ENCODE assay signal across 10 mouse cellular contexts in genomic region chr12:69781935-69782650, GRCm38 (mm10). TPM values are rescaled to one million over a fixed set of nuclear protein-coding genes. Genes with fewer than 3 reads are reported as not detected.
DNase-seq lines count a peak whose midpoint lies in the region; ATAC-seq lines count a peak whose summit lies in the region.
"Had no signal": no experiment of that assay in that cellular context is flagged by ENCODE, and none has a peak within 500 bp of the region (broad histone marks: within the 10 kb centered on the region; RNA-seq: fewer than 3 reads in every experiment).

No protein-coding gene starts in this region.

- no peak overlapping the region for H3K4me3 ChIP-seq in forebrain, embryonic 11.5 days (ENCODE audit: low read depth, low read length)
- no peak overlapping the region for H3K4me3 ChIP-seq in forebrain, embryonic 13.5 days
- H3K4me3 ChIP-seq in liver, embryonic 15.5 days (replicated peaks), result peak overlapping the region; percentile 21

- no peaks in the 10 kb centered on the region for H3K27me3 ChIP-seq in forebrain, embryonic 11.5 days (ENCODE audit: control insufficient read depth, insufficient read depth, low read length)
- no peaks in the 10 kb centered on the region for H3K27me3 ChIP-seq in forebrain, embryonic 13.5 days
- 0 out of 2 replicates have a peak, but pooled peaks cover 7% of the 10 kb centered on the region for H3K27me3 ChIP-seq in liver, embryonic 15.5 days

- no peaks in the 10 kb centered on the region for H3K36me3 ChIP-seq in forebrain, embryonic 11.5 days (ENCODE audit: control insufficient read depth, insufficient read depth, low read length)
- no peaks in the 10 kb centered on the region for H3K36me3 ChIP-seq in forebrain, embryonic 13.5 days (ENCODE audit: poor library complexity, severe bottlenecking)
- no peaks in the 10 kb centered on the region for H3K36me3 ChIP-seq in liver, embryonic 15.5 days (replicated peaks)

- no peaks in the 10 kb centered on the region for H3K4me1 ChIP-seq in forebrain, embryonic 11.5 days (replicated peaks; ENCODE audit: control insufficient read depth, insufficient read depth, low read length)
- no peaks in the 10 kb centered on the region for H3K4me1 ChIP-seq in forebrain, embryonic 13.5 days
- H3K4me1 ChIP-seq in liver, embryonic 15.5 days (replicated peaks), result peaks cover 74% of the 10 kb centered on the region

- H3K4me2 ChIP-seq in forebrain, embryonic 11.5 days (ENCODE audit: low read depth, low read length, severe bottlenecking), result no peak overlapping the region
- H3K4me2 ChIP-seq in forebrain, embryonic 13.5 days, result no peak overlapping the region
- H3K4me2 ChIP-seq in liver, embryonic 15.5 days, result peak overlapping the region; percentile 70

- H3K9me3 ChIP-seq in forebrain, embryonic 11.5 days (ENCODE audit: control insufficient read depth, low read length), result no peaks in the 10 kb centered on the region
- H3K9me3 ChIP-seq in forebrain, embryonic 13.5 days (replicated peaks), result no peaks in the 10 kb centered on the region
- H3K9me3 ChIP-seq in liver, embryonic 15.5 days (replicated peaks), result no peaks in the 10 kb centered on the region

- H3K27ac ChIP-seq in forebrain, embryonic 11.5 days (ENCODE audit: low read depth, low read length), result no peak overlapping the region
- H3K27ac ChIP-seq in forebrain, embryonic 13.5 days, result no peak overlapping the region
- peak overlapping the region; percentile 94 for H3K27ac ChIP-seq in liver, embryonic 15.5 days (replicated peaks)

- ATAC-seq in forebrain, embryonic 11.5 days (replicated peaks; ENCODE audit: low FRiP score), result no peak
- ATAC-seq in forebrain, embryonic 13.5 days, result no peak
- no peak for ATAC-seq in liver, embryonic 15.5 days (ENCODE audit: insufficient read depth)
- ATAC-seq: forebrain, postnatal 0 days had no signal

- peak; percentile 30 for DNase-seq in forebrain, embryonic 11.5 days (ENCODE audit: low spot score)
- DNase-seq in adrenal gland, adult 18-20 months (ENCODE audit: low spot score in 2 of 2), result peak; percentile 49 to 69
- peak; percentile 88 for DNase-seq in kidney, adult 18-20 months
- DNase-seq in T-cell, adult 2 months (ENCODE audit: low spot score), result no peak
- DNase-seq in frontal cortex, postnatal 36 days (ENCODE audit: low spot score in 2 of 2), result no peak
- DNase-seq in urinary bladder, adult 2 months (ENCODE audit: low spot score), result no peak
- DNase-seq: cerebellum, adult 8-10 months; forebrain, postnatal 0 days had no signal

- 91% methylated on average over 10 of the region's 10 CpGs for WGBS in forebrain, embryonic 11.5 days
- 87% methylated on average over 10 of the region's 10 CpGs for WGBS in forebrain, embryonic 13.5 days
- 83% methylated on average over 10 of the region's 10 CpGs for WGBS in liver, embryonic 15.5 days (ENCODE audit: insufficient replicate concordance)

- no peak overlapping the region for H3K9ac ChIP-seq in forebrain, embryonic 11.5 days (ENCODE audit: low read length)
- H3K9ac ChIP-seq in forebrain, embryonic 13.5 days, result no peak overlapping the region; the same call in 1 of the 2 replicates
- peak overlapping the region; percentile 40 for H3K9ac ChIP-seq in liver, embryonic 15.5 days
- H3K9ac ChIP-seq: forebrain, postnatal 0 days had no signal

RNA-seq across cellular contexts. Expression of gene Cdkl1, which starts 9.0 kb away (rescaled TPM):
- polyA plus RNA-seq in forebrain, embryonic 11.5 days (2014; fragmentation: Nextera tagmentation; extraction: Ambion mirVana), result 0.31 and 0.81 TPM in 2 replicates
- 1.1 and 1.5 TPM in 2 replicates for polyA plus RNA-seq in forebrain, embryonic 13.5 days (2015; fragmentation: Nextera tagmentation; extraction: Ambion mirVana)
- total RNA-seq in adrenal gland, adult 18-20 months (2021), result 1 to 10 TPM; 1.7 to 2.2 TPM
- polyA plus RNA-seq in liver, embryonic 15.5 days (2015; fragmentation: Nextera tagmentation; extraction: Ambion mirVana), result 1.5 and 1.7 TPM in 2 replicates
- polyA plus RNA-seq in urinary bladder, adult 2 months (2012; rRNA removed), result 5.4 and 11.1 TPM in 2 replicates

RNA-seq across cellular contexts. Expression of gene Atp5s, which starts 57.3 kb away (rescaled TPM):
- polyA plus RNA-seq in forebrain, embryonic 11.5 days (2014; fragmentation: Nextera tagmentation; extraction: Ambion mirVana), result 18.9 and 23.6 TPM in 2 replicates
- polyA plus RNA-seq in forebrain, embryonic 13.5 days (2015; fragmentation: Nextera tagmentation; extraction: Ambion mirVana), result 19.5 and 26.5 TPM in 2 replicates
- 10 to 100 TPM; 11.5 to 16.2 TPM for total RNA-seq in adrenal gland, adult 18-20 months (2021)
- 16.8 and 18.2 TPM in 2 replicates for polyA plus RNA-seq in liver, embryonic 15.5 days (2015; fragmentation: Nextera tagmentation; extraction: Ambion mirVana)
- 20.0 and 30.4 TPM in 2 replicates for polyA plus RNA-seq in urinary bladder, adult 2 months (2012; rRNA removed)

RNA-seq across cellular contexts. Expression of gene L2hgdh, which starts 57.4 kb away (rescaled TPM):
- 16.3 TPM in 2 replicates for polyA plus RNA-seq in forebrain, embryonic 11.5 days (2014; fragmentation: Nextera tagmentation; extraction: Ambion mirVana)
- polyA plus RNA-seq in forebrain, embryonic 13.5 days (2015; fragmentation: Nextera tagmentation; extraction: Ambion mirVana), result 13.0 and 14.4 TPM in 2 replicates
- total RNA-seq in adrenal gland, adult 18-20 months (2021), result 10 to 100 TPM; 19.5 to 21.9 TPM
- 11.8 and 13.2 TPM in 2 replicates for polyA plus RNA-seq in liver, embryonic 15.5 days (2015; fragmentation: Nextera tagmentation; extraction: Ambion mirVana)
- 9.6 and 11.9 TPM in 2 replicates for polyA plus RNA-seq in urinary bladder, adult 2 months (2012; rRNA removed)

Comparison
In these comparisons a context has a peak if more than half of its experiments do, and no peak if none do; other contexts are left out.
1. DNase-seq: peak in forebrain, embryonic 11.5 days (single experiment), adrenal gland, adult 18-20 months (2 of 2) and kidney, adult 18-20 months (single experiment); none in T-cell, adult 2 months (single experiment), frontal cortex, postnatal 36 days (0 of 2) and urinary bladder, adult 2 months (single experiment).